Mouse (Mus musculus) activated CD4-positive, CD25-positive, alpha-beta regulatory T cell (primary cell): ENCODE measurements around the gene Rhox4a2. TPM values are rescaled to one million over a fixed set of nuclear protein-coding genes. Genes with fewer than 3 reads are reported as not detected.

ENCODE experiments used
- polyA plus RNA-seq, 2 experiments: library from polyadenylated mRNA; unstranded; fragments of 100-300 nt; shearing (Covaris generic); gene quantifications; one replicate each; pipeline ENCODE4 v1.2.1; 2017

Rhox4a2 gene
- polyA plus RNA-seq: under 1 TPM in 1 of 2 experiments, not detected in 1; 0.61 TPM

DNA sequence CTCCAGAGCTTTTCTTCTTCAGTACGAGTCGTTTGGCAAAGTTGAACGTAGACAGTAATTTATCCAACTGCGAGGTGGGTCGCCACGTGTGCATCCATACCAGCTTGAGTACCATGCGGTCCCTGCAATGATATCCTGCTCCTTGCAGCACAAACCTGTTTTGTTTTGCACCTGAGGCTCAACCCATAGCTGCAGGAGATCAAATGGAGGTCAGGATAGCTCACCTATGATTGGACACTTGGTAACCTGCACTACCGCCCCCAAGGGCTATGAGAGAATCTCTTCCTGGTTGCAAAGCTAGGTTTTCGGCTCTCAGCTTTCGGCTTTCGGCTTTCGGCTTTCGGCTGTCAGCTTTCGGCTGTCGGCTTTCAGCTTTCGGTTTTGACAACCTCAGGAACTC lies at the start of gene Rhox4a2:
Gene Rhox4a2, plus strand, starts transcription at position 301 of the 400 bp plus-strand sequence.

DNA sequence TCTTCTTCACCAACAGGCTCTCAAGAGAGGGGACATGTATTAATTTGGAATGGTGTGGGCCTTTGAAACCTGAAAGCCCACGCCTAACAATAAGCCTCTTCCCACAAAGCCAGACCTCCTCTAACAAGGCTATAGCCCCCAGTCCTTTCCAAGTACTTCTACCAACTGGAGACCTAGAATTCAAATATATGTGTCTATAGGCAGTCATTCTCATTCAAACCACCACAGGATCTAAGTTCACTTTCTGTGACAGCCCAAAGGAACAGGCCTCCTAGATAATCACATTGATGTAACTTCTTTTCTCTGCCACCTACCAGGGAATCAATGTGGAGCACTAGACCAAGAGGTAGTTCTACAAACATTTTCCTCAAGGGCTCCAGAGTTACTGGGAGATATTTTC lies 10.9 kb upstream of the Rhox4a2 start, which contains the start of gene Rhox3a2:
Gene Rhox3a2, plus strand, starts transcription at position 301 of the 400 bp plus-strand sequence.

DNA sequence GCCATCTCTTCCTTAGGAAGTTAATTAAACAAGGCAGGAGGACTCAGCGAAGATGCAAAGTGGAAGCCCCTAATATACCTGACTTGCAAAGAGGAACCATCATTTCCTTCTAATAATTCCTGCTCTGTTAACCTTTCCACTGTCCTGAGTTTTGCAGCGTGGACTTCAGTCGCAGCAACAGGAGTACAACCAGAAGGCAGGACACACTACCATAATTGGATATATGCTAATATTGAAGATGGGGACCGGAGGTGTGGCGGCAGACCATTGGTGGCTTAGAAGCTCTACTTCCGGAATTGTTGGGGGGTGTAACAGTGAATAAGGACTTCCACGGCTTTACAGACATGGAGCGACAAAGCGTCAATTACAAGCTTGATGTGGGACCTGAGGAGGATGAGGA lies 21.1 kb downstream of the Rhox4a2 start, which contains the start of gene Rhox2b:
Gene Rhox2b, plus strand, starts transcription at position 301 of the 400 bp plus-strand sequence.

DNA sequence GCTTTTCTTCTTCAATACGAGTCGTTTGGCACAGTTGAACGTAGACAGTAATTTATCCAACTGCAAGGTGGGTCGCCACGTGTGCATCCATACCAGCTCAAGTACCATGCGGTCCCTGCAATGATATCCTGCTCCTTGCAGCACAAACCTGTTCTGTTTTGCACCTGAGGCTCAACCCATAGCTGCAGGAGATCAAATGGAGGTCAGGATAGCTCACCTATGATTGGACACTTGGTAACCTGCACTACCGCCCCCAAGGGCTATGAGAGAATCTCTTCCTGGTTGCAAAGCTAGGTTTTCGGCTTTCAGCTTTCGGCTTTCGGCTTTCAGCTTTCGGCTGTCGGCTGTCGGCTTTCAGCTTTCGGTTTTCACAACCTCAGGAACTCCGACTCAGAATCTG lies 41.5 kb downstream of the Rhox4a2 start, which contains the start of gene Rhox4b:
Gene Rhox4b, plus strand, starts transcription at position 301 of the 400 bp plus-strand sequence.

Other genes with a start within 250 kb of the Rhox4a2 start
- gene Akap14, start 222.0 kb upstream of the Rhox4a2 start, polyA plus RNA-seq: under 1 TPM; 0.08 to 0.26 TPM
- 100 to 1,000 TPM; 293 to 300 TPM for gene Ndufa1, start 199.7 kb upstream of the Rhox4a2 start, polyA plus RNA-seq
- gene Rnf113a1, start 199.6 kb upstream of the Rhox4a2 start, polyA plus RNA-seq: 10 to 100 TPM; 10.3 to 15.5 TPM
- not detected for gene Gm9, start 179.8 kb upstream of the Rhox4a2 start, polyA plus RNA-seq
- under 1 TPM in 1 of 2 experiments, not detected in 1; 0.33 TPM for gene Rhox1, start 168.6 kb upstream of the Rhox4a2 start, polyA plus RNA-seq
- not detected for gene Rhox2a, start 145.9 kb upstream of the Rhox4a2 start, polyA plus RNA-seq
- gene Rhox3a, start 140.9 kb upstream of the Rhox4a2 start, polyA plus RNA-seq: not detected
- not detected for gene Rhox4a, start 125.5 kb upstream of the Rhox4a2 start, polyA plus RNA-seq
- gene Rhox3a2, start 10.8 kb upstream of the Rhox4a2 start, polyA plus RNA-seq: not detected
- not detected for gene Rhox2b, start 21.2 kb downstream of the Rhox4a2 start, polyA plus RNA-seq
- gene Rhox4b, start 41.6 kb downstream of the Rhox4a2 start, polyA plus RNA-seq: under 1 TPM in 1 of 2 experiments, not detected in 1; 0.55 TPM
- gene Rhox2c, start 62.8 kb downstream of the Rhox4a2 start, polyA plus RNA-seq: not detected
- gene Rhox3c, start 67.7 kb downstream of the Rhox4a2 start, polyA plus RNA-seq: not detected
- not detected for gene Rhox4c, start 89.5 kb downstream of the Rhox4a2 start, polyA plus RNA-seq
- not detected for gene Rhox2d, start 102.6 kb downstream of the Rhox4a2 start, polyA plus RNA-seq
- gene Rhox4d, start 123.5 kb downstream of the Rhox4a2 start, polyA plus RNA-seq: under 1 TPM in 1 of 2 experiments, not detected in 1; 0.25 TPM
- not detected for gene Rhox2e, start 139.6 kb downstream of the Rhox4a2 start, polyA plus RNA-seq
- not detected for gene Rhox3e, start 151.2 kb downstream of the Rhox4a2 start, polyA plus RNA-seq
- gene Rhox4e, start 166.6 kb downstream of the Rhox4a2 start, polyA plus RNA-seq: under 1 TPM in 1 of 2 experiments, not detected in 1; 0.57 TPM
- gene Rhox2f, start 180.6 kb downstream of the Rhox4a2 start, polyA plus RNA-seq: not detected
- not detected for gene Rhox3f, start 190.1 kb downstream of the Rhox4a2 start, polyA plus RNA-seq
- gene Rhox4f, start 216.9 kb downstream of the Rhox4a2 start, polyA plus RNA-seq: not detected
- not detected for gene Rhox3g, start 237.8 kb downstream of the Rhox4a2 start, polyA plus RNA-seq